Mouse (Mus musculus) myocyte (in vitro differentiated cells): ENCODE data around the gene Hspa1l.

Experiments
- CEBPB ChIP-seq: IDR thresholded peaks from 2 replicates; pipeline ENCODE4 v1.6.1; 2011; ENCODE audit warnings: mild to moderate bottlenecking, moderate library complexity; ENCODE audit not compliant: poor library complexity, insufficient read depth, severe bottlenecking
- MYOG ChIP-seq, 3 experiments: IDR thresholded peaks; one replicate each; pipeline ENCODE4 v1.6.1; 2011; ENCODE audit warnings: control low read depth in 2 of 3, low read depth in 2 of 3, mild to moderate bottlenecking in 2 of 3; ENCODE audit not compliant: insufficient read length in 2 of 3, control insufficient read depth in 1 of 3, insufficient read depth in 1 of 3
- POLR2A ChIP-seq: IDR thresholded peaks from one replicate; pipeline ENCODE4 v1.6.1; 2011; ENCODE audit warnings: low read depth, mild to moderate bottlenecking, control low read depth, moderate library complexity; ENCODE audit not compliant: insufficient read length

GRCm38 (mm10) chr17:35017706-35018030 is 45.2 kb downstream of the Hspa1l start:
- no peak for TF ChIP-seq POLR2A
- TF ChIP-seq CEBPB, result no peak
- TF ChIP-seq MYOG (IDR thresholded peaks at IDR 0.05; ENCODE audit: control insufficient read depth in 1 of 3, insufficient read depth in 1 of 3, insufficient read length in 2 of 3, low read depth in 2 of 3), result no peak
